In genomic region chr12:31560002-31560401, GRCm38 (mm10) we compare ENCODE assay signal across 9 mouse cellular contexts. TPM values are rescaled to one million over a fixed set of nuclear protein-coding genes. Genes with fewer than 3 reads are reported as not detected.
DNase-seq lines count a peak whose midpoint lies in the region; ATAC-seq and TF ChIP-seq lines count a peak whose summit lies in the region.
"Had no signal": no experiment of that assay in that cellular context is flagged by ENCODE, and none has a peak within 500 bp of the region (broad histone marks: within the 10 kb centered on the region; RNA-seq: fewer than 3 reads in every experiment).

No protein-coding gene starts in this region.

- DNase-seq in heart, adult 2 months: no peak
- no peak for DNase-seq in hindbrain, embryonic 14.5 days (ENCODE audit: low spot score)
- no peak for DNase-seq in midbrain, embryonic 14.5 days
- no peak for DNase-seq in adrenal gland, postnatal 25 days
- no peak for DNase-seq in layer of hippocampus, postnatal 14 days (ENCODE audit: low spot score in 2 of 2)

- H3K4me3 ChIP-seq in heart, embryonic 16.5 days (ENCODE audit: low read length): peak overlapping the region; percentile 64
- no peak overlapping the region; the same call in 1 of the 2 replicates for H3K4me3 ChIP-seq in heart, adult 2 months
- peak overlapping the region; percentile 48; the same call in 1 of the 2 replicates for H3K4me3 ChIP-seq in embryonic facial prominence, embryonic 12.5 days
- H3K4me3 ChIP-seq in hindbrain, embryonic 14.5 days (replicated peaks; ENCODE audit: low read length): peak overlapping the region; percentile 64
- H3K4me3 ChIP-seq in midbrain, embryonic 14.5 days (replicated peaks; ENCODE audit: low read depth, low read length): peak overlapping the region; percentile 60

- H3K4me2 ChIP-seq in heart, embryonic 16.5 days (ENCODE audit: low read depth, low read length): peak overlapping the region; percentile 83
- H3K4me2 ChIP-seq in embryonic facial prominence, embryonic 12.5 days (replicated peaks): no peak overlapping the region
- H3K4me2 ChIP-seq in hindbrain, embryonic 14.5 days (replicated peaks): peak overlapping the region; percentile 100
- peak overlapping the region; percentile 100 for H3K4me2 ChIP-seq in midbrain, embryonic 14.5 days (ENCODE audit: low read length)

- H3K27ac ChIP-seq in heart, embryonic 16.5 days (ENCODE audit: low read length): no peak overlapping the region
- no peak overlapping the region for H3K27ac ChIP-seq in heart, adult 2 months
- H3K27ac ChIP-seq in embryonic facial prominence, embryonic 12.5 days: no peak overlapping the region
- H3K27ac ChIP-seq in hindbrain, embryonic 14.5 days: no peak overlapping the region
- H3K27ac ChIP-seq in midbrain, embryonic 14.5 days (replicated peaks; ENCODE audit: low read depth, low read length): no peak overlapping the region

- H3K36me3 ChIP-seq in heart, embryonic 16.5 days (ENCODE audit: control insufficient read depth, insufficient read depth): no peaks in the 10 kb centered on the region
- H3K36me3 ChIP-seq in heart, adult 2 months (ENCODE audit: control insufficient read depth, insufficient read depth, low read length): no peaks in the 10 kb centered on the region
- no peaks in the 10 kb centered on the region for H3K36me3 ChIP-seq in embryonic facial prominence, embryonic 12.5 days
- no peaks in the 10 kb centered on the region for H3K36me3 ChIP-seq in hindbrain, embryonic 14.5 days (replicated peaks; ENCODE audit: control insufficient read depth, insufficient read depth)
- no peaks in the 10 kb centered on the region for H3K36me3 ChIP-seq in midbrain, embryonic 14.5 days (ENCODE audit: control insufficient read depth, insufficient read depth, low read length)

- 19% methylated on average over 5 of the region's 5 CpGs for WGBS in heart, embryonic 16.5 days
- WGBS in heart, adult 2 months: 21% methylated on average over 5 of the region's 5 CpGs
- WGBS in embryonic facial prominence, embryonic 12.5 days: 14% methylated on average over 5 of the region's 5 CpGs
- WGBS in hindbrain, embryonic 14.5 days: 13% methylated on average over 5 of the region's 5 CpGs
- 17% methylated on average over 5 of the region's 5 CpGs for WGBS in midbrain, embryonic 14.5 days

- peaks cover 8% of the 10 kb centered on the region; the same call in 1 of the 2 replicates for H3K4me1 ChIP-seq in heart, embryonic 16.5 days (ENCODE audit: control insufficient read depth, insufficient read depth, low read length)
- H3K4me1 ChIP-seq in heart, adult 2 months (ENCODE audit: control insufficient read depth, insufficient read depth, low read length): no peaks in the 10 kb centered on the region
- peaks cover 13% of the 10 kb centered on the region; the same call in 1 of the 2 replicates for H3K4me1 ChIP-seq in embryonic facial prominence, embryonic 12.5 days
- peaks cover 6% of the 10 kb centered on the region; the same call in 1 of the 2 replicates for H3K4me1 ChIP-seq in hindbrain, embryonic 14.5 days (replicated peaks; ENCODE audit: control insufficient read depth, insufficient read depth, low read length)
- H3K4me1 ChIP-seq in midbrain, embryonic 14.5 days (ENCODE audit: control insufficient read depth, insufficient read depth, low read length): peaks cover 6% of the 10 kb centered on the region

- H3K27me3 ChIP-seq in heart, embryonic 16.5 days (ENCODE audit: control insufficient read depth, insufficient read depth, low read length): peaks cover 22% of the 10 kb centered on the region
- H3K27me3 ChIP-seq in heart, adult 2 months (ENCODE audit: control insufficient read depth, insufficient read depth, low read length): peaks cover 8% of the 10 kb centered on the region
- H3K27me3 ChIP-seq in embryonic facial prominence, embryonic 12.5 days: peaks cover 57% of the 10 kb centered on the region
- peaks cover 59% of the 10 kb centered on the region for H3K27me3 ChIP-seq in hindbrain, embryonic 14.5 days (ENCODE audit: control insufficient read depth, insufficient read depth, low read length)
- peaks cover 41% of the 10 kb centered on the region for H3K27me3 ChIP-seq in midbrain, embryonic 14.5 days (ENCODE audit: control insufficient read depth, insufficient read depth, low read length)

- intact Hi-C loops in heart, adult 2 months (cut with DNase I): loop anchor here (10.0 kb wide), 1 partner anchor 155 kb away; the partner anchor contains the start of gene Gpr22

- H3K79me2 ChIP-seq in heart, adult 2 months (replicated peaks; ENCODE audit: control insufficient read depth, insufficient read depth, low read length): no peaks in the 10 kb centered on the region

- no peak for ATAC-seq in heart, embryonic 16.5 days (replicated peaks; ENCODE audit: extremely low read depth, insufficient read depth, low FRiP score)
- ATAC-seq in embryonic facial prominence, embryonic 12.5 days (ENCODE audit: insufficient number of reproducible peaks, insufficient read depth, low FRiP score, low TSS enrichment): no peak
- ATAC-seq in hindbrain, embryonic 14.5 days (ENCODE audit: low FRiP score): no peak
- ATAC-seq in midbrain, embryonic 14.5 days (ENCODE audit: low FRiP score, low TSS enrichment): no peak
- ATAC-seq in cerebellum, adult (ENCODE audit: insufficient number of reproducible peaks, low FRiP score, low TSS enrichment): no peak

- no peak overlapping the region for H3K9ac ChIP-seq in heart, embryonic 16.5 days (ENCODE audit: low read length)
- H3K9ac ChIP-seq in heart, adult 2 months (ENCODE audit: low read depth, low read length): no peak overlapping the region
- H3K9ac ChIP-seq in embryonic facial prominence, embryonic 12.5 days: no peak overlapping the region
- H3K9ac ChIP-seq in hindbrain, embryonic 14.5 days: no peak overlapping the region
- H3K9ac ChIP-seq in midbrain, embryonic 14.5 days (replicated peaks; ENCODE audit: low read length): no peak overlapping the region

- no peak for TF ChIP-seq POLR2A in heart, adult 2 months (IDR thresholded peaks at IDR 0.05; ENCODE audit: insufficient read depth, low read depth, low read length)

- no peaks in the 10 kb centered on the region for H3K9me3 ChIP-seq in heart, embryonic 16.5 days (replicated peaks; ENCODE audit: control insufficient read depth, low read length)
- no peaks in the 10 kb centered on the region for H3K9me3 ChIP-seq in embryonic facial prominence, embryonic 12.5 days
- no peaks in the 10 kb centered on the region for H3K9me3 ChIP-seq in hindbrain, embryonic 14.5 days (ENCODE audit: control insufficient read depth, low read length)
- H3K9me3 ChIP-seq in midbrain, embryonic 14.5 days (ENCODE audit: control insufficient read depth, low read length): no peaks in the 10 kb centered on the region

- no peak for TF ChIP-seq CTCF in heart, adult 2 months (IDR thresholded peaks at IDR 0.05)

- no peak for TF ChIP-seq EP300 in heart, adult 2 months (IDR thresholded peaks at IDR 0.05; ENCODE audit: insufficient read depth, low read depth, low read length)

RNA-seq across cellular contexts. Expression of gene Slc26a4, which starts 0.2 kb away (rescaled TPM):
- polyA plus RNA-seq in heart, embryonic 16.5 days (2015; fragmentation: Nextera tagmentation; extraction: Ambion mirVana): 0.27 and 0.88 TPM in 2 replicates
- under 1 TPM; 0.18 to 0.52 TPM for total RNA-seq in heart, adult 2 months (2021)
- 0.12 TPM in 1 of 2 replicates, not detected in the other for polyA plus RNA-seq in heart, adult 2 months (2012; rRNA removed)
- 0.17 and 0.28 TPM in 2 replicates for polyA plus RNA-seq in embryonic facial prominence, embryonic 12.5 days (2016; fragmentation: Nextera tagmentation; extraction: Ambion mirVana)
- not detected in 2 replicates for polyA plus RNA-seq in hindbrain, embryonic 14.5 days (2014; fragmentation: Nextera tagmentation; extraction: Ambion mirVana)
- 0.07 TPM in 1 of 2 replicates, not detected in the other for polyA plus RNA-seq in midbrain, embryonic 14.5 days (2014; fragmentation: Nextera tagmentation; extraction: Ambion mirVana)
- total RNA-seq in adrenal gland, postnatal 25 days (2021): 4.8 and 8.1 TPM in 2 replicates
- total RNA-seq in layer of hippocampus, postnatal 14 days (2021): 1 to 10 TPM; 8.3 to 8.4 TPM
- polyA plus RNA-seq: gonadal fat pad, adult 2 months had no signal
